In genomic region chr16:5111021-5111420, GRCm38 (mm10) we compare ENCODE assay signal across 29 mouse cellular contexts. TPM values are rescaled to one million over a fixed set of nuclear protein-coding genes. Genes with fewer than 3 reads are reported as not detected.
"Had no signal": no experiment of that assay in that cellular context is flagged by ENCODE, and none has a peak within 500 bp of the region (broad histone marks: within the 10 kb centered on the region; RNA-seq: fewer than 3 reads in every experiment).

No protein-coding gene starts in this region.

- ATAC-seq: hindbrain, postnatal 0 days had no signal

- H3K9ac ChIP-seq: heart, embryonic 13.5 days; heart, embryonic 15.5 days; hindbrain, embryonic 13.5 days; hindbrain, embryonic 15.5 days; kidney, embryonic 15.5 days; limb, embryonic 13.5 days; limb, embryonic 15.5 days had no signal

- H3K9me3 ChIP-seq: heart, embryonic 15.5 days; hindbrain, embryonic 13.5 days; hindbrain, embryonic 15.5 days; kidney, embryonic 15.5 days; limb, embryonic 13.5 days; limb, embryonic 15.5 days had no signal

- H3K36me3 ChIP-seq: heart, embryonic 13.5 days; heart, embryonic 15.5 days; hindbrain, embryonic 13.5 days; hindbrain, embryonic 15.5 days; kidney, embryonic 15.5 days; limb, embryonic 13.5 days; limb, embryonic 15.5 days had no signal

- H3K4me1 ChIP-seq: hindbrain, embryonic 13.5 days had no signal

- H3K27me3 ChIP-seq: heart, embryonic 13.5 days; heart, embryonic 15.5 days; hindbrain, embryonic 13.5 days; hindbrain, embryonic 15.5 days; kidney, embryonic 15.5 days; limb, embryonic 13.5 days had no signal

- DNase-seq: gastrocnemius, postnatal 14 days; gastrocnemius, postnatal 36 days; heart, adult 11 months; heart, adult 2 months; heart, postnatal 14 days; heart, postnatal 36 days; kidney, adult 11 months; kidney, adult 2 months; kidney, adult 9 months; kidney, postnatal 14 days; kidney, postnatal 36 days; layer of hippocampus, adult 9-11 months; layer of hippocampus, postnatal 36 days; left cerebral cortex, postnatal 4 days had no signal

- H3K4me3 ChIP-seq: heart, adult 2 months; heart, embryonic 13.5 days; heart, embryonic 15.5 days; hindbrain, embryonic 13.5 days; hindbrain, embryonic 15.5 days; kidney, embryonic 15.5 days; limb, embryonic 13.5 days; limb, embryonic 15.5 days had no signal

- H3K4me2 ChIP-seq: heart, embryonic 11.5 days; heart, embryonic 13.5 days; heart, embryonic 15.5 days; hindbrain, embryonic 13.5 days; hindbrain, embryonic 15.5 days; kidney, embryonic 15.5 days; limb, embryonic 13.5 days; limb, embryonic 15.5 days had no signal

- H3K27ac ChIP-seq: heart, adult 2 months; heart, embryonic 13.5 days; heart, embryonic 15.5 days; hindbrain, embryonic 13.5 days; hindbrain, embryonic 15.5 days; hindbrain, postnatal 0 days; kidney, embryonic 15.5 days; kidney, postnatal 0 days; limb, embryonic 13.5 days had no signal

RNA-seq across cellular contexts. Expression of gene Ppl, which starts 21.2 kb away (rescaled TPM):
- total RNA-seq: hematopoietic stem cell, adult 5-6 weeks had no signal

RNA-seq across cellular contexts. Expression of gene Sec14l5, which starts 35.9 kb away (rescaled TPM):
- total RNA-seq: hematopoietic stem cell, adult 5-6 weeks had no signal
- polyA plus RNA-seq: heart, embryonic 11.5 days; heart, postnatal 0 days; intestine, embryonic 16.5 days; kidney, postnatal 0 days; large intestine, adult 2 months; limb, embryonic 11.5 days had no signal
